Mouse (Mus musculus) spleen, adult 2 months (tissue): ENCODE data around the gene Kctd2. TPM values are rescaled to one million over a fixed set of nuclear protein-coding genes. Genes with fewer than 3 reads are reported as not detected.
"Not testable (repeated sequence)": the region's sequence is repeated elsewhere in the genome, so short reads cannot be mapped to it uniquely, and the experiment has no call there.

ENCODE experiments used
- DNase-seq, 2 experiments: peaks; one replicate each; pipeline versions ENCODE4 v3.0.0 to v3.0.0-alpha.2; 2012 to 2021; ENCODE audit warnings: low spot score in 2 of 2, low read depth in 1 of 2
- H3K27ac ChIP-seq: fragments of 200-500 bp; 2 replicates; pipeline ENCODE4 v1.5.1; 2012; ENCODE audit warnings: low read length, inconsistent platforms; ENCODE audit not compliant: insufficient read depth
- H3K27me3 ChIP-seq: fragments of 200-500 bp; 2 replicates; pipeline ENCODE4 v1.6.1; 2012; ENCODE audit warnings: mild to moderate bottlenecking, moderate library complexity, low read length, inconsistent platforms; ENCODE audit not compliant: control insufficient read depth, insufficient read depth
- H3K36me3 ChIP-seq: fragments of 200-500 bp; 2 replicates; pipeline ENCODE4 v1.6.1; 2012; ENCODE audit warnings: mild to moderate bottlenecking, low read length, inconsistent platforms; ENCODE audit not compliant: control insufficient read depth, insufficient read depth
- H3K4me1 ChIP-seq: fragments of 200-500 bp; 2 replicates; pipeline ENCODE4 v1.6.1; 2011; ENCODE audit warnings: inconsistent platforms; ENCODE audit not compliant: control insufficient read depth, insufficient read depth, insufficient read length
- H3K4me3 ChIP-seq: fragments of 200-500 bp; 2 replicates; pipeline ENCODE4 v1.5.1; 2011; ENCODE audit warnings: mild to moderate bottlenecking, inconsistent platforms; ENCODE audit not compliant: insufficient read depth, insufficient read length; ENCODE audit errors: extremely low read depth
- CTCF ChIP-seq: fragments of 200-500 bp; IDR thresholded peaks from 2 replicates; pipeline ENCODE4 v1.5.1; 2011; ENCODE audit warnings: mild to moderate bottlenecking, inconsistent platforms; ENCODE audit not compliant: insufficient read depth, insufficient read length, insufficient replicate concordance; ENCODE audit errors: extremely low read depth
- POLR2A ChIP-seq: fragments of 200-500 bp; IDR thresholded peaks from 2 replicates; pipeline ENCODE4 v1.6.1; 2011; ENCODE audit warnings: low read depth, low read length, inconsistent platforms
- WGBS: fragments of 180-500 bp; shearing (Covaris S2); methylation state at CpG from one replicate; pipeline ENCODE4 v1.1.7; 2018; 5-methylcytosine and 5-hydroxymethylcytosine counted together
- polyA plus RNA-seq: library from polyadenylated mRNA; depleted of rRNA; stranded (reverse); fragments of >200 nt; gene quantifications from 2 replicates; pipeline ENCODE4 v1.2.3, GENCODE M21; 2012

The Kctd2 gene
- polyA plus RNA-seq, 1 experiment: 21.8 TPM

- 92% methylated on average over 7 of the region's 7 CpGs for WGBS
- no peaks in the 10 kb centered on the region for H3K27me3 ChIP-seq
- no peaks in the 10 kb centered on the region for H3K36me3 ChIP-seq
- TF ChIP-seq POLR2A (no peak), CTCF (no peak)
- H3K4me1 ChIP-seq: peaks cover 5% of the 10 kb centered on the region; the same call in 1 of the 2 replicates
- H3K4me3 ChIP-seq: no peak overlapping the region
- H3K27ac ChIP-seq: no peak overlapping the region
- no peak for DNase-seq
These were observed 30.2 kb downstream of the Kctd2 start for GRCm38 (mm10) chr11:115450176-115450575.

DNA sequence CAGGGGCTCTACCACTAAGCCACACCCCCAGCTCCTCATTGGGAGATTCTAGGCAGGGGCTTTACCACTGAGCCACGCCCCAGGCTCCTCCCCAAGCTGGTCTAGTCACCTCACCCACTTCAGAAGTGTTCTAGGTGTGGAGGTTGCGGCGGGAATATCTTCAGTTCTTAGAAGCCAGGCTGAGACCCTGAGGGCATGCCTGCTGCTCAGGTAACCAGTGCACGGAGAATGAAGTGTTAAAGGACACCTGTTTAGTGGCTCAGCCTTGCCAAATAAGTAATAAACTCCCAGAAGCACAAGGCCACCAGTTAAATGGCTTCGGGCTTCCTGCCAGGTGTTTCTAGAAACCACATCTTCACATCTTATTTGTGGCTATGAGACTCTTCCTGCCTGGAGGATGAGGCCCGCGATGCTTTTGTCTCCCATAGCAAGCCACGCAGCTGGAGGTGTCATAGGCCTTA, 31.9 kb downstream of the Kctd2 start:
- no peaks in the 10 kb centered on the region for H3K36me3 ChIP-seq
- no peak overlapping the region for H3K4me3 ChIP-seq
- peaks cover 5% of the 10 kb centered on the region; the same call in 1 of the 2 replicates for H3K4me1 ChIP-seq
- no peaks in the 10 kb centered on the region for H3K27me3 ChIP-seq
- DNase-seq: peak; percentile 16 to 61
- H3K27ac ChIP-seq: peak overlapping the region; percentile 76
- 34% methylated on average over 8 of the region's 8 CpGs for WGBS
- TF ChIP-seq CTCF: no peak
- no peak for TF ChIP-seq POLR2A

DNA sequence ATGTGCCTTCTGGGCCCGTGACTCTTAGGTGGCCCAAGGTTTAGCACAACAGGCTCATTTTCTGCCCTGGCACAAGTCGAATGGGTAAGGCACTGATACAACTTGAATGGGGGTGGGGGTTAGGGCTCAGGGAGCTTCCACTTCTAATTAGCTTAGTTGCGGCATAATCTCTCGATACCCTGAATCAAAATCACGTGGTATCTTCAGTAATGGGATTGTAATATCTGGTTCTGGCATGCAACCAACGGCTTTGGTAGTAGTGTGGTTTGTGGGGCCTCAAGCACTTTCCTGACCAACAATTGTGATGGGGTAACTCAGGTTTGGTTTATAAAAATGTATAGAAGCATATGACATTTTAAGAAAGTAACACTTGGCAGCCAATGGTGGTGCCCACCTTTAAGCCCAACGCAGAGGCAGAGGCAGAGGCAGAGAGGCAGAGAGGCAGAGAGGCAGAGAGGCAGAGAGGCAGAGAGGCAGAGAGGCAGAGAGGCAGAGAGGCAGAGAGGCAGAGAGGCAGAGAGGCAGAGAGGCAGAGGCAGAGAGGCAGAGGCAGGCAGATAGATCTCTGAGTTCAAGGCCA, 32.4 kb downstream of the Kctd2 start:
- Histone ChIP-seq H3K36me3 (no peaks in the 10 kb centered on the region), H3K4me3 (no peak overlapping the region), H3K27me3 (no peaks in the 10 kb centered on the region), H3K4me1 (peaks cover 5% of the 10 kb centered on the region; the same call in 1 of the 2 replicates), H3K27ac (peak overlapping the region; percentile 76)
- no peak for DNase-seq
- WGBS: 19% methylated on average over 7 of the region's 7 CpGs
- TF ChIP-seq CTCF (no peak), POLR2A (no peak)

- no peak overlapping the region for H3K27ac ChIP-seq
These were observed 33.4 kb downstream of the Kctd2 start for GRCm38 (mm10) chr11:115453306-115453705.

GRCm38 (mm10) chr11:115454822-115455221, 34.9 kb downstream of the Kctd2 start:
- 93% methylated on average over 6 of the region's 6 CpGs for WGBS
- H3K27ac ChIP-seq, DNase-seq, H3K4me3 ChIP-seq, H3K4me1 ChIP-seq, H3K27me3 ChIP-seq, H3K36me3 ChIP-seq: not testable (repeated sequence)

More at GRCm38 (mm10) chr11:115453306-115453705, 33.4 kb downstream of the Kctd2 start:
- 75% methylated on average over 4 of the region's 4 CpGs for WGBS
- Histone ChIP-seq H3K4me1 (peaks cover 5% of the 10 kb centered on the region; the same call in 1 of the 2 replicates), H3K27me3 (no peaks in the 10 kb centered on the region), H3K36me3 (no peaks in the 10 kb centered on the region), H3K4me3 (no peak overlapping the region)
- no peak for DNase-seq
- TF ChIP-seq POLR2A (no peak), CTCF (no peak)

DNA sequence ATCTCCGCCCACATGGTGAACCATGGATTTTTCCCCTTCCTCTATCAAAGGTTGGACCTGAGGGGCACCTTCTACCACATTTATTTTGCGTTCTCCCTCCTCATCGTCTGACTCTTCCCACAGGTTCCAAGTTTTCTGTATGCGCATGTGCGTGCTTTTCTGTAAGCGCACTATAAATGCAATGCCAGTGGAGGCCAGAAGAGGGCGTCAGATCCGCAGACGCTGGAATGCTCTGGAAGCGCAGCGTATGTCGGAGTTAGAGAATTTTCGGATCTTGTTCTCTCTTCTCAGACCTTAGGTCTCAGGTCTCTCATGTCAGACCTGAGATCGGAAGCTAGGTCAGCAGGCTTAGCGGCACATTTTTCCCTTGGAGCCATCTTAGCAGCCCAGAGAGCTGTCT, 35.7 kb downstream of the Kctd2 start:
- no peak for DNase-seq
- TF ChIP-seq CTCF (no peak), POLR2A (no peak)
- H3K27ac ChIP-seq: no peak overlapping the region
- no peaks in the 10 kb centered on the region for H3K27me3 ChIP-seq
- 93% methylated on average over 15 of the region's 15 CpGs for WGBS
- H3K4me3 ChIP-seq: no peak overlapping the region
- no peaks in the 10 kb centered on the region for H3K36me3 ChIP-seq
- peaks cover 5% of the 10 kb centered on the region; the same call in 1 of the 2 replicates for H3K4me1 ChIP-seq

DNA sequence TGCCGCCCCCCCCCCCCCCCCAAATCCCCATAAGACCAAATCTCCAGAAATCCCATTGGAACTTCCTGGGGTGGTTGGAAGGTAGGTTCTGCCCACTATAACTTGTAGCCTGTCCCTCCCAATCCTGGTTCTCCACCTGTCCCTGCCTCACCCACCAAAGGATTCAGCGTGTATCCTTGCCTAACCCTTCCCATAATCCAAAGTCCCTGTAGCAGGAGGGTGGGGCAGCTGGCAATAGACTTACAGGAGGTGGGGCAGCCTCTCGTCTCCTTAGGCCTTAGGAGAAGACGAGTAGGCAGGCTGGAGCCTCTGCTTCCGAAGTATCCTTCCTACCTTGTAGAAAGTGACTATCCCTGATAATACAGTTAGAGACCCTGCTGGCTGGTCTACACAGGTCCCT, 36.3 kb downstream of the Kctd2 start:
- WGBS: 89% methylated on average over 5 of the region's 5 CpGs
- no peaks in the 10 kb centered on the region for H3K27me3 ChIP-seq
- DNase-seq: no peak
- no peaks in the 10 kb centered on the region for H3K36me3 ChIP-seq
- TF ChIP-seq POLR2A (no peak), CTCF (no peak)
- H3K4me3 ChIP-seq: no peak overlapping the region
- H3K27ac ChIP-seq: no peak overlapping the region
- peaks cover 5% of the 10 kb centered on the region; the same call in 1 of the 2 replicates for H3K4me1 ChIP-seq
